Mouse (Mus musculus): ENCODE results near the gene Slc25a5.

The Slc25a5 gene

GRCm38 (mm10) chrX:36795424-36796162 lies at the start of gene Slc25a5:
Gene Slc25a5 (plus strand): TSS chrX:36795651.
- in situ Hi-C loops (cut with MboI; ENCODE audit: unreplicated experiment in 2 of 2) = no loop called here

GRCm38 (mm10) chrX:36746789-36747188 lies 48.7 kb upstream of the Slc25a5 start:
- in situ Hi-C loops (cut with MboI; ENCODE audit: unreplicated experiment in 2 of 2) = no loop called here

GRCm38 (mm10) chrX:36748573-36748972 lies 46.9 kb upstream of the Slc25a5 start:
- in situ Hi-C loops (cut with MboI; ENCODE audit: unreplicated experiment in 2 of 2) = no loop called here

GRCm38 (mm10) chrX:36749281-36749785 lies 46.1 kb upstream of the Slc25a5 start:
- in situ Hi-C loops (cut with MboI; ENCODE audit: unreplicated experiment in 2 of 2) = no loop called here

- in situ Hi-C loops (cut with MboI; ENCODE audit: unreplicated experiment in 2 of 2) = loop anchor here (10.0 to 25.0 kb wide), 2 partner anchors 113 to 126 kb away; partner anchors contain the start of gene Akap17b (in 1 of the 2)
Measured at GRCm38 (mm10) chrX:36750591-36750990, 44.9 kb upstream of the Slc25a5 start.

- in situ Hi-C loops (cut with MboI; ENCODE audit: unreplicated experiment in 2 of 2) = loop anchor here (10.0 to 25.0 kb wide), 2 partner anchors 115 to 128 kb away; partner anchors contain the start of gene Akap17b (in 1 of the 2)
Measured at GRCm38 (mm10) chrX:36752586-36752985, 42.9 kb upstream of the Slc25a5 start.

GRCm38 (mm10) chrX:36757796-36758472 lies 37.5 kb upstream of the Slc25a5 start:
- in situ Hi-C loops (cut with MboI; ENCODE audit: unreplicated experiment in 2 of 2) = loop anchor here (10.0 to 25.0 kb wide), 2 partner anchors 121 to 133 kb away; partner anchors contain the start of gene Akap17b (in 1 of the 2)

GRCm38 (mm10) chrX:36758566-36758965 lies 36.9 kb upstream of the Slc25a5 start:
- in situ Hi-C loops (cut with MboI; ENCODE audit: unreplicated experiment in 2 of 2) = loop anchor here (10.0 to 25.0 kb wide), 2 partner anchors 121 to 134 kb away; partner anchors contain the start of gene Akap17b (in 1 of the 2)

- in situ Hi-C loops (cut with MboI; ENCODE audit: unreplicated experiment in 2 of 2) = loop anchor here in 1 of 2 experiments (10.0 to 25.0 kb wide), 2 partner anchors 54 to 124 kb away; partner anchors contain the start of gene Akap17b
Measured at GRCm38 (mm10) chrX:36760946-36761635, 34.4 kb upstream of the Slc25a5 start.

- in situ Hi-C loops (cut with MboI; ENCODE audit: unreplicated experiment in 2 of 2) = loop anchor here in 1 of 2 experiments (10.0 to 25.0 kb wide), 2 partner anchors 53 to 125 kb away; partner anchors contain the start of gene Akap17b
Measured at GRCm38 (mm10) chrX:36762289-36762688, 33.2 kb upstream of the Slc25a5 start.

- in situ Hi-C loops (cut with MboI; ENCODE audit: unreplicated experiment in 2 of 2) = loop anchor here in 1 of 2 experiments (10.0 to 25.0 kb wide), 2 partner anchors 52 to 126 kb away; partner anchors contain the start of gene Akap17b
Measured at GRCm38 (mm10) chrX:36762894-36763293, 32.6 kb upstream of the Slc25a5 start.

GRCm38 (mm10) chrX:36763298-36763933 lies 32.0 kb upstream of the Slc25a5 start:
- in situ Hi-C loops (cut with MboI; ENCODE audit: unreplicated experiment in 2 of 2) = loop anchor here in 1 of 2 experiments (10.0 to 25.0 kb wide), 2 partner anchors 51 to 126 kb away; partner anchors contain the start of gene Akap17b

GRCm38 (mm10) chrX:36763934-36764317 lies 31.5 kb upstream of the Slc25a5 start:
- in situ Hi-C loops (cut with MboI; ENCODE audit: unreplicated experiment in 2 of 2) = loop anchor here in 1 of 2 experiments (10.0 to 25.0 kb wide), 2 partner anchors 51 to 127 kb away; partner anchors contain the start of gene Akap17b

GRCm38 (mm10) chrX:36767386-36767785 lies 28.1 kb upstream of the Slc25a5 start:
- in situ Hi-C loops (cut with MboI; ENCODE audit: unreplicated experiment in 2 of 2) = loop anchor here (5.0 to 25.0 kb wide), 3 partner anchors 47 to 255 kb away; partner anchors contain the start of gene Akap17b (in 1 of the 2)

- in situ Hi-C loops (cut with MboI; ENCODE audit: unreplicated experiment in 2 of 2) = loop anchor here in 1 of 2 experiments (25.0 kb wide), 1 partner anchor 135 kb away; the partner anchor contains the start of gene Akap17b
Measured at GRCm38 (mm10) chrX:36772591-36772990, 22.9 kb upstream of the Slc25a5 start.

- in situ Hi-C loops (cut with MboI; ENCODE audit: unreplicated experiment in 2 of 2) = no loop called here
Measured at GRCm38 (mm10) chrX:36775520-36775919, 19.9 kb upstream of the Slc25a5 start.

- in situ Hi-C loops (cut with MboI; ENCODE audit: unreplicated experiment in 2 of 2) = no loop called here
Measured at GRCm38 (mm10) chrX:36777694-36778093, 17.8 kb upstream of the Slc25a5 start.

GRCm38 (mm10) chrX:36789360-36789759 lies 6.1 kb upstream of the Slc25a5 start:
- in situ Hi-C loops (cut with MboI; ENCODE audit: unreplicated experiment in 2 of 2) = no loop called here

GRCm38 (mm10) chrX:36794571-36794970 lies 880 bp upstream of the Slc25a5 start:
- in situ Hi-C loops (cut with MboI; ENCODE audit: unreplicated experiment in 2 of 2) = no loop called here
